Mouse (Mus musculus) heart, postnatal 10 days (tissue): ENCODE measurements at regions not wholly inside any gene's neighbourhood (a gene's known extent, or its start where the extent isn't known, plus 50 kb on each side); places are given as distances from the start of the nearest gene placed in this dataset.

Source experiments
- DNase-seq, 2 experiments: peaks; one replicate each; pipeline ENCODE4 v3.0.0; 2021
- intact Hi-C: fragments of 180-260 bp; cut with DNase I; formaldehyde crosslinking; loops from one replicate; pipeline ENCODE4 v1.15.1; 2025

DNA sequence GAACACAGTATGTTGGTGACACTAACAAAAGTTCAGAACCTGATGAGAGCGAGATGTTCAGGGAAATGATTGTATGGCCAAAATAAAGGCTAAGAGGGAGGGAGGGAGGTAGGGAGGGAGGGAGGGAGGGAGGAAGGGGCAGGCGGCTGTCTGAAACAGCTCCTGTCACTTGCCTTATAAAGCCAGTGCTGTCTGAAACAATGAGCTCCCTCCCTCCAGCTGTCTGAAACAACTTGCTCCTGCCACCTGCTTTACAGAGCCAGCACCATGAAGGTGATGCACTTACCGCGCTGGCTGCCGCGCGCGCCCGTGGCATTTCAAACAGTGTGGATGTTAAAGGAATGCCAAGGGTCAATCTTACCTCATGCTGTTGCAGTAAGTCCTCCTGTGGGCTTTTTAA is 571.9 kb downstream of the 1700064H15Rik start:
- no peak for DNase-seq
- intact Hi-C loops: no loop called here

DNA sequence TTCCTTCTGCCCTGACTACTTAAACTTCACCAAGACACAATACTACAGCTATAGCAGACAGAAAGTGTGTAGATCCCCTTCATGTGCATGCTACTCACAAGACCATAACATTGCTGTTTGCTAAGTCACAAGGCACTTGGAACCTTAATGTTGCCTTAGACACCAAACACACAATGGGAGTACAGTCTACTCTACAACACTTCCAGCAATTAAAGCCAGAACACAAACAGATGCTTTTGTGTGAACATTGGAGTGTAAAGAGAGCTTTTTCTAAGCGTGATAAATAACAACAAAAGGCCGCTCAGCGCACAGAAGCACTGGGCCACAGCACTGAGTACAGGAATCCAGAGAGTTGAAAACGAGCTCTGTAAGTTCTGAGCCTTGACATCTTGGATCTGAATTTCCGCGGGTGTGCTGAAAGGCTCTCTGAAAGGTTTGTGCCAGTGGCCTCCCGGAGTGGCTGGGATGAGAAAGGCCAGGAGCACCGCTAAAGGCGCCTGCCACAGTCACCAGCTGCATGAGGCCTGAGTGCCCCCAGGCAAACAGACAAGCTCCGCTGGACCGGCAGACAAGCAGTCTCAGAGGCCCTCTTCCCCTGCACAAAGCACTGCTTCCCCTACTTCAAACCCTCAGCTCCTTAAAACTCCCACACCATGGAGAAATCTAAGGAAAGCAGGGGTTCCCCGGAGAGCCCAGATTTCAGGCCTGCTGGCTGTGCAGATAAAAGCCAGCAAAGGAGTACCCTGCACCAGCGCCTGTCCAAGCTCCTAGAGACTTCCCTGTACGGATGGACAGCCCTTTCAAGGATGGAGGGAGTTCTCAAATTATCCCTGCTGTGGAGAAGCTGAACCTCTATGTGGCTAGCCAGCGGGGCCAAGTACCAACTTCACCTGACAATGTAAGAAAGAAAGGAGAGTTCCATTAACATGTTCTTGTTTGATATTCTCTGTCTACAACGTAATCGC is 568.3 kb downstream of the 1700064H15Rik start:
- no peak for DNase-seq
- intact Hi-C loops: loop anchor here (5.0 kb wide), 1 partner anchor 1228 kb away; no protein-coding TSS in a partner anchor

GRCm38 (mm10) chr3:19061488-19062248 is 566.8 kb downstream of the 1700064H15Rik start:
- no peak for DNase-seq

DNA sequence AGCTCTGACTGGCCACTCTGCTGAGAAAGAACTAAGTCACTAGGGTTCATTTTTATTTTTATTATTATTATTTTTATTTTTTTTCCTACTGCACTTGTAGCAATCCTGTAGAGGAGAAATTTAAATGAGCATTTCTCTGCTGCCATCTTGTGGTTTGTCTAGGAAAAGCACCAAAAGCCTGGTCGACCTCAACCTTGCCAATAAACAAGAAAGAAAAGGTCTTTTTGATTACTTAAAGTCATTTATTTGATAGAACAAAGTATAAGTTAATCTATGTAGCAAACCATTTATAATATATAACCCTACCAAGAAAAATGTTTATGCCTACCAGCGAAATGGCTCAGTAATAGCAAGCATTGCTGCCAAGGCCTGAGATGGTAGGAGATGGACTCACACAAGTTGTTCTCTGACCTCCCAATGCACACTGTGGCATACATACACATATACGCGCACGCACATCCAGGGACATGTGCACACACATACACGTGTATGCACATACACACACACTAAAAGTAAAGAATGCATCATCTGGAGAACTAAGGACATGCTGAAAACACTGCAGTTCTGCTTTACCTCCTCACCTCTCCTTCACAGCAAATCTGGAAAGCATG is 566.1 kb downstream of the 1700064H15Rik start:
- DNase-seq: peak; percentile 54 to 75
- intact Hi-C loops: loop anchor here (1.0 to 5.0 kb wide), 2 partner anchors 1013 to 1230 kb away; no protein-coding TSS in a partner anchor

More at GRCm38 (mm10) chr3:19061488-19062248, 566.8 kb downstream of the 1700064H15Rik start:
- intact Hi-C loops: loop anchor here (1.0 to 5.0 kb wide), 2 partner anchors 1012 to 1229 kb away; no protein-coding TSS in a partner anchor

DNA sequence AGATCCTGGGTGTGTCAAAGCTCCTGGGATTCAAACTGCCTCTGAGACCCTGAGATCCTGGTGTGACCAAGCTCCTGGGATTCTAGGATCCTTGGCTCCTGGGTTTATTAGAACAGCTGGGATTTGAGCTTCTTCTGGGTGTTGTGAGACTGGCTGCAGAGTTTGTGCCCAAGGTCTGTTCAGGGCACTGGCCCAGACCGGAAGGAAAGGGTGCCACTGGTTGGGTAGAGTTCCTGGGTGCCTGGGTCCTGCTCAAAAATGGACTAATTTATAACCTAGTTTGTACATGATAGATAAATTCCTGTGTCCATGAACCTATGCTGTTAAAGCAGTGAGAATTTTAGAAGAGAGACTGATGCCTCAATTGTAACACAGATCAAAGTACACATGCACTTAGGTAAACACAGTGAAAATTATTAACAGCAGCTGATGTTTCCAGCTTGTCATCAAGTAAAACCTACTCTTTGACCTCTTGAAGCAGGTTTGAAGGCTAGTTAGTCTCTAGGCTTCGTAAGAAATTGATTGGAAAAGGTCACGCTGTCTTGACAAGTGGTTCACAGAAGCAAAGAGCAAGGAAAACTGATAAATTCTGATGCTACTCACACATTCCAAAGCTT is 561.2 kb downstream of the 1700064H15Rik start:
- intact Hi-C loops: no loop called here

More for the DNA sequence above, 561.2 kb downstream of the 1700064H15Rik start:
- DNase-seq: no peak
